Mouse (Mus musculus) embryonic facial prominence, embryonic 11.5 days (tissue): ENCODE results near the gene Olfr420. TPM values are rescaled to one million over a fixed set of nuclear protein-coding genes. Genes with fewer than 3 reads are reported as not detected.

ENCODE experiments used
- ATAC-seq: fragments of 200-750 bp; cut with Nextera tagmentation; replicated peaks from 2 replicates; pipeline ENCODE4 v1.8.0; 2017; ENCODE audit warnings: low read depth; ENCODE audit not compliant: insufficient number of reproducible peaks, low FRiP score, low TSS enrichment
- DNase-seq: peaks from one replicate; pipeline ENCODE4 v3.0.0-alpha.2; 2015; ENCODE audit warnings: low spot score
- H3K27ac ChIP-seq: fragments of 300-500 bp; sonication (generic); replicated peaks from 2 replicates; pipeline ENCODE4 v1.5.1; 2014; ENCODE audit warnings: mild to moderate bottlenecking, low read depth, low read length, control low read depth
- H3K27me3 ChIP-seq: fragments of 300-500 bp; sonication (generic); 2 replicates; pipeline ENCODE4 v1.6.1; 2014; ENCODE audit warnings: mild to moderate bottlenecking, low read length, moderate library complexity, mixed read lengths; ENCODE audit not compliant: control insufficient read depth, insufficient read depth
- H3K36me3 ChIP-seq: fragments of 300-500 bp; sonication (generic); replicated peaks from 2 replicates; pipeline ENCODE4 v1.6.1; 2014; ENCODE audit warnings: low read depth, mild to moderate bottlenecking, low read length, moderate library complexity, mixed read lengths; ENCODE audit not compliant: control insufficient read depth, insufficient read depth
- H3K4me1 ChIP-seq: fragments of 300-500 bp; sonication (generic); 2 replicates; pipeline ENCODE4 v1.6.1; 2014; ENCODE audit warnings: low read length, mixed read lengths; ENCODE audit not compliant: control insufficient read depth, insufficient read depth
- H3K4me2 ChIP-seq: fragments of 300-500 bp; sonication (generic); 2 replicates; pipeline ENCODE4 v1.6.1; 2014; ENCODE audit warnings: low read depth, mild to moderate bottlenecking, control low read depth, low read length, moderate library complexity
- H3K4me3 ChIP-seq: fragments of 300-500 bp; sonication (generic); 2 replicates; pipeline ENCODE4 v1.5.1; 2014; ENCODE audit warnings: low read depth, low read length, control low read depth
- H3K9ac ChIP-seq: fragments of 300-500 bp; sonication (generic); replicated peaks from 2 replicates; pipeline ENCODE4 v1.6.1; 2014; ENCODE audit warnings: mild to moderate bottlenecking, control low read depth, low read length
- H3K9me3 ChIP-seq: fragments of 300-500 bp; sonication (generic); replicated peaks from 2 replicates; pipeline ENCODE4 v1.6.1; 2016; ENCODE audit warnings: mild to moderate bottlenecking, low read length, inconsistent platforms, mixed read lengths; ENCODE audit not compliant: control insufficient read depth
- WGBS: fragments of 180-500 bp; shearing (Covaris S2); extraction: QIAGEN DNeasy Blood & Tissue Kit; methylation state at CpG from one replicate; pipeline ENCODE4 v1.1.7; 2014; 5-methylcytosine and 5-hydroxymethylcytosine counted together
- polyA plus RNA-seq: library from polyadenylated mRNA; unstranded; fragments of >200 nt; fragmentation: Nextera tagmentation; extraction: Ambion mirVana; gene quantifications from 2 replicates; pipeline ENCODE4 v1.2.1, GENCODE M21; 2014

The Olfr420 gene
- polyA plus RNA-seq, 1 experiment from 2014 or later = 0.34 TPM

GRCm38 (mm10) chr1:174158512-174158911 lies 3.1 kb downstream of the Olfr420 start:
- Histone ChIP-seq H3K4me2 (no peak overlapping the region), H3K36me3 (no peaks in the 10 kb centered on the region), H3K27ac (no peak overlapping the region), H3K27me3 (no peaks in the 10 kb centered on the region), H3K4me3 (no peak overlapping the region), H3K9ac (no peak overlapping the region), H3K9me3 (no peaks in the 10 kb centered on the region), H3K4me1 (no peaks in the 10 kb centered on the region)
- no peak for ATAC-seq
- WGBS = 85% methylated on average over 1 of the region's 1 CpGs
- no peak for DNase-seq

DNA sequence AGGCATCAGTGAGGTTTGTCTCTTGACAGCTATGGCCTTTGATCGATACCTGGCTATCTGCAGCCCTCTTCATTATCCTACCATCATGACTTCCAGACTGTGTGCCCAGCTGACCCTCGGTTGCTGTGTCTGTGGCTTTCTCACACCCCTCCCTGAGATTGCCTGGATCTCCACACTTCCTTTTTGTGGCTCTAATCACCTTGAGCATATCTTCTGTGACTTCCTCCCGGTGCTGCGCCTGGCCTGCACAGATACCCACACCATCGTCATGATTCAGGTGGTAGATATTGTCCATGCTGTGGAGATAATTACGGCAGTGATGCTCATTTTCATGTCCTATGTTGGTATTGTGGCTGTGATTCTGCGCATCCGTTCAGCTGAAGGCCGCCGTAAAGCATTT lies 3.7 kb downstream of the Olfr420 start:
- WGBS = 88% methylated on average over 10 of the region's 10 CpGs

DNA sequence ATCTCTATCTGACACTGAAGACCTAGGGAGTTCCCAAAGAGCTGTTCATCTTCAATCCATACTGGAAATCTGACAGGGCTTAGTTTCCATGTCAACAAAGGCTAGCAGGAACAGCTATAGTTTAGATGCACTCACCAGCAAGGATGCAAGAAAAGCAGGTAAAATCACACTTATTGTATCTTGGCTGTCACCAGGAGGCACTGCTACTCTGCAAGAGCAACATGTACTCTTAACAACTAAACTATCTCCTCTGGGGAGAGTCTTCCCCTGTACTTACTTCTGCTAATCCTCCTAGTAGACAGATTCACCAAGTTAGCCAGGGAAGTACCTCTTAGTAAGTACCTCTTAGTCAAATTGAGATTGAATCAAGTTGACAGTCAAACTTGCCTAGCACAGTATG lies 13.6 kb downstream of the Olfr420 start:
- DNase-seq = no peak

More for the DNA sequence above, 3.7 kb downstream of the Olfr420 start:
- no peak for DNase-seq
- no peak for ATAC-seq
- Histone ChIP-seq H3K27ac (no peak overlapping the region), H3K27me3 (no peaks in the 10 kb centered on the region), H3K9ac (no peak overlapping the region), H3K4me3 (no peak overlapping the region), H3K9me3 (no peaks in the 10 kb centered on the region), H3K4me2 (no peak overlapping the region), H3K36me3 (no peaks in the 10 kb centered on the region), H3K4me1 (no peaks in the 10 kb centered on the region)

DNA sequence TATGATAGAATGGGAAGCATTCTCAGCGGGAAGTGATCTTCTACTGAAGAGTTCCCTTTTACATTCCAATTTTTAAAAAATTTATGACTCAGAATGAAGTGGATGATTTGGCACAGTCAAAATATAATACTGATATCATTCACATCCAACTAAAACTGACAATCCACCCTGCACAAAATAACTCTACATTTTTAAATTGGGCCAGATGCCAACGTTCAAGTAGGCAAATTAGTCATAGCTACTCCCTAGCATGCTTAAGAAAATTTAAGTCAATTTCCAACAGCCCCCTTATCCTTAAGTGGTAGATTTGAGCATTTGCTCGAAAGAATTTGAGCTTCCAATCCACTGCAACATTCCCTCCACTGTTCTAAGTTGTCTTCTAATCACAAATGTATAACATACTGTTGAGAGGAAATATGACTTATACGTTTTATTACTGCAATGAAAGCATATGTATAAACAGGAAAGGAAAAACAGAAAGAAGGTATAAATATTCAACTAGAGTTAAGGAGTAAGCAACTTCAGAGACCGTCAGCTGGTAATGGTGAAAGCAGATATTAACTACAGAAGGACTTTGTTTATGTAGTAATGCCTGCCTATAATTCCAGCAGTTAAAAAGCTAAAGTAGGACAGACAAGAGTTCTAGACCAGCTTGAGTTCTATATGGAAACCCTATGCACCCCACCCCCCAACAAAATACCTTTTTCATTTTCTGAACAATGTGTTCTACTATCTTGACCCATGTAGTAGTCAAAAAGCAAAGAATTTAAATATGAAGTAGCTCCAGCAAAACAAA lies 15.5 kb downstream of the Olfr420 start:
- DNase-seq = no peak
- no peak for ATAC-seq
- Histone ChIP-seq H3K4me1 (no peaks in the 10 kb centered on the region), H3K9me3 (no peaks in the 10 kb centered on the region), H3K27me3 (no peaks in the 10 kb centered on the region), H3K9ac (no peak overlapping the region), H3K36me3 (no peaks in the 10 kb centered on the region), H3K4me3 (no peak overlapping the region), H3K4me2 (no peak overlapping the region), H3K27ac (no peak overlapping the region)
- 79% methylated on average over 5 of the region's 5 CpGs for WGBS

More for the DNA sequence above, 13.6 kb downstream of the Olfr420 start:
- ATAC-seq = no peak
- Histone ChIP-seq H3K4me3 (no peak overlapping the region), H3K27me3 (no peaks in the 10 kb centered on the region), H3K4me1 (no peaks in the 10 kb centered on the region), H3K36me3 (no peaks in the 10 kb centered on the region), H3K27ac (no peak overlapping the region), H3K9ac (no peak overlapping the region), H3K9me3 (no peaks in the 10 kb centered on the region), H3K4me2 (no peak overlapping the region)

GRCm38 (mm10) chr1:174171537-174171936 lies 16.1 kb downstream of the Olfr420 start:
- no peak overlapping the region for H3K4me3 ChIP-seq
- H3K9me3 ChIP-seq = no peaks in the 10 kb centered on the region
- H3K4me1 ChIP-seq = no peaks in the 10 kb centered on the region
- H3K27ac ChIP-seq = no peak overlapping the region
- ATAC-seq = no peak
- no peaks in the 10 kb centered on the region for H3K36me3 ChIP-seq
- H3K27me3 ChIP-seq = no peaks in the 10 kb centered on the region
- 57% methylated on average over 2 of the region's 2 CpGs for whole genome bisulfite sequencing
- DNase-seq = no peak
- no peak overlapping the region for H3K9ac ChIP-seq
- H3K4me2 ChIP-seq = no peak overlapping the region

GRCm38 (mm10) chr1:174172605-174173004 lies 17.2 kb downstream of the Olfr420 start, which contains the start of gene Spta1:
TSS of gene Spta1 (plus strand) at chr1:174172776.
- 34% methylated on average over 3 of the region's 3 CpGs for WGBS
- H3K9ac ChIP-seq = no peak within 1 kb of the TSS
- no peak within 1 kb of the TSS for H3K27ac ChIP-seq
- H3K9me3 ChIP-seq = no peaks in the 10 kb centered on the region
- no peaks in the 10 kb centered on the region for H3K36me3 ChIP-seq
- no peaks in the 10 kb centered on the region for H3K27me3 ChIP-seq
- no peak for ATAC-seq
- H3K4me1 ChIP-seq = no peaks in the 10 kb centered on the region
- H3K4me3 ChIP-seq = no peak within 1 kb of the TSS
- peak; percentile 4 for DNase-seq
- no peak within 1 kb of the TSS for H3K4me2 ChIP-seq

DNA sequence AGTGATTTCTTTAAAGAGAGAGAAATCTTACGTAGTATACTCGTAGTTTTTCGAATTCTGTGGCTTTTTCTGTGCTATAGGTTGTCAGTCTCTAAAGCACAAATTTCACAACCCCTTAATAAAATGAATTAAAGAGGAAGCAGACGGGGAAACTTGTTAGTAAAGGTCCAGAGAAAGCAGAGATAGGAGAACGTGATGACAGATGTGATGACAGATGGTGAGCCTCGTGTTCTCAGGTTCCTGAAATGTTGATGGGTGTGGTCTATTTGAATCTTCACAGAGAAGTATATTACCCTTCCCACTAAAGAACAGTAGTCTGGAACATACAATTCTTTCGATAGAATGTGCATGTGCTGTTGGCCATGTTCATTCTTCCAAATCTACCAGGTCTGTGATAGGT lies 49.3 kb downstream of the Olfr420 start:
- Histone ChIP-seq H3K9me3 (no peaks in the 10 kb centered on the region), H3K9ac (no peak overlapping the region), H3K4me1 (no peaks in the 10 kb centered on the region), H3K27ac (no peak overlapping the region), H3K36me3 (no peaks in the 10 kb centered on the region), H3K4me2 (no peak overlapping the region), H3K27me3 (no peaks in the 10 kb centered on the region), H3K4me3 (no peak overlapping the region)
- 79% methylated on average over 7 of the region's 7 CpGs for WGBS
- ATAC-seq = no peak
- no peak for DNase-seq
